Mouse (Mus musculus) spleen, postnatal 4 days (tissue): Measurements from ENCODE around the gene Vmn1r172.
"Not testable (repeated sequence)": the region's sequence is repeated elsewhere in the genome, so short reads cannot be mapped to it uniquely, and the experiment has no call there.

Experiments
- DNase-seq, 2 experiments: peaks; one replicate each; pipeline ENCODE4 v3.0.0; 2022; ENCODE audit warnings: low spot score in 2 of 2

Vmn1r172 gene

GRCm38 (mm10) chr7:23658016-23658415 lies at the start of gene Vmn1r172:
Vmn1r172 (plus strand) TSS chr7:23658316.
- DNase-seq: no peak

GRCm38 (mm10) chr7:23630422-23630821 lies 27.7 kb upstream of the Vmn1r172 start, which contains the start of gene Vmn1r171:
Vmn1r171 (plus strand) TSS chr7:23630722.
- no peak for DNase-seq

GRCm38 (mm10) chr7:23700403-23700802 lies 42.3 kb downstream of the Vmn1r172 start, which contains the start of gene Vmn1r173:
Vmn1r173 (plus strand) TSS chr7:23700703.
- not testable (repeated sequence) for DNase-seq
